8 mouse cellular contexts compared by ENCODE assay signal in the genomic region with DNA sequence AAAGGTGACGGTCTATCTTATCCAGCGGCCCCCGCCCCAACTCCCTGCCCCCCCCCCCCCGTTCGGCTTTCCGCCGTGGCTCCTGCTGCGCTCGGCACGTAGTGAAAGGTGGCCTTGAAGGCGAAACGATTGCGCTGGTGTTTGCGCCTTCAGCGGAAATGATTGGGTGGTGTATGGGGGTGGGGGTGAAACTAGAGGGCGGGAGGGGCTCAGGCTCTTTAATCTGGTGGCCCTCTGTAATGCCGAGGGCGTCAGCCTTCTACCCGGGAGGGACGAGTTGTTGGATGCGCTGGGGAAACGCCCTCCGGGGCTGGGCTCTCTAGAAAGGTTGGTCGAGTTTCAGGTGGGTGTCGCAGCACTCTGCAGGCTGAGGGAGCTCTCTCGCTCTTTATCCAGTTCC. TPM values are rescaled to one million over a fixed set of nuclear protein-coding genes. Genes with fewer than 3 reads are reported as not detected.
A peak's percentile ranks its signal among the peaks of the same experiment; 100 is the strongest.
DNase-seq lines count a peak whose midpoint lies in the region; ATAC-seq and TF ChIP-seq lines count a peak whose summit lies in the region.

No protein-coding gene starts in this region.

- H3K9me3 ChIP-seq in embryonic facial prominence, embryonic 13.5 days = no peaks in the 10 kb centered on the region
- no peaks in the 10 kb centered on the region for H3K9me3 ChIP-seq in heart, embryonic 12.5 days (replicated peaks)
- H3K9me3 ChIP-seq in kidney, embryonic 14.5 days (ENCODE audit: control insufficient read depth, low read length) = no peaks in the 10 kb centered on the region
- no peaks in the 10 kb centered on the region for H3K9me3 ChIP-seq in neural tube, embryonic 15.5 days (replicated peaks)

- DNase-seq in A20 (ENCODE audit: low read depth, low spot score) (peak; percentile 82), ZHBTc4 (ENCODE audit: low read depth, low spot score) (peak; percentile 96)
- peak; percentile 73 for DNase-seq in lung, adult 2 months
- peak; percentile 78 to 88 for DNase-seq in thymus, adult 18-20 months

- peak overlapping the region; percentile 95 for H3K9ac ChIP-seq in embryonic facial prominence, embryonic 13.5 days
- peak overlapping the region; percentile 100 for H3K9ac ChIP-seq in heart, embryonic 12.5 days
- H3K9ac ChIP-seq in kidney, embryonic 14.5 days (ENCODE audit: low read depth, low read length) = peak overlapping the region; percentile 99
- peak overlapping the region; percentile 98 for H3K9ac ChIP-seq in neural tube, embryonic 15.5 days (replicated peaks)

- peak overlapping the region; percentile 71 for H3K4me2 ChIP-seq in embryonic facial prominence, embryonic 13.5 days
- H3K4me2 ChIP-seq in heart, embryonic 12.5 days = peak overlapping the region; percentile 81
- H3K4me2 ChIP-seq in kidney, embryonic 14.5 days (replicated peaks; ENCODE audit: low read depth, low read length) = peak overlapping the region; percentile 63
- H3K4me2 ChIP-seq in neural tube, embryonic 15.5 days = peak overlapping the region; percentile 70

- H3K36me3 ChIP-seq in embryonic facial prominence, embryonic 13.5 days = no peaks in the 10 kb centered on the region
- 0 out of 2 replicates have a peak, but pooled peaks cover 3% of the 10 kb centered on the region for H3K36me3 ChIP-seq in heart, embryonic 12.5 days
- H3K36me3 ChIP-seq in kidney, embryonic 14.5 days (ENCODE audit: control insufficient read depth, insufficient read depth, low read length) = no peaks in the 10 kb centered on the region
- no peaks in the 10 kb centered on the region for H3K36me3 ChIP-seq in neural tube, embryonic 15.5 days

- peak; percentile 67; the same call in 1 of the 2 replicates for TF ChIP-seq POLR2A in lung, adult 2 months (IDR thresholded peaks at IDR 0.05; ENCODE audit: borderline replicate concordance, extremely low read depth, low read depth, low read length)

- no peak for ATAC-seq in embryonic facial prominence, embryonic 13.5 days (ENCODE audit: insufficient number of reproducible peaks, insufficient read depth, low FRiP score, low TSS enrichment, low read depth)
- peak; percentile 14 for ATAC-seq in heart, embryonic 12.5 days (ENCODE audit: insufficient number of reproducible peaks, low FRiP score)
- ATAC-seq in kidney, embryonic 14.5 days (ENCODE audit: low FRiP score, low TSS enrichment) = peak; percentile 21; the same call in 1 of the 2 replicates
- peak; percentile 1; the same call in 1 of the 2 replicates for ATAC-seq in neural tube, embryonic 15.5 days (ENCODE audit: low FRiP score)

- peaks cover 44% of the 10 kb centered on the region for H3K4me1 ChIP-seq in embryonic facial prominence, embryonic 13.5 days
- peaks cover 45% of the 10 kb centered on the region for H3K4me1 ChIP-seq in heart, embryonic 12.5 days (replicated peaks)
- H3K4me1 ChIP-seq in kidney, embryonic 14.5 days (ENCODE audit: control insufficient read depth, insufficient read depth, low read length) = peaks cover 33% of the 10 kb centered on the region
- peaks cover 19% of the 10 kb centered on the region for H3K4me1 ChIP-seq in lung, adult 2 months (ENCODE audit: control insufficient read depth, insufficient read depth, low read length)
- H3K4me1 ChIP-seq in neural tube, embryonic 15.5 days = peaks cover 42% of the 10 kb centered on the region

- peak overlapping the region; percentile 99 for H3K27ac ChIP-seq in embryonic facial prominence, embryonic 13.5 days
- peak overlapping the region; percentile 99 for H3K27ac ChIP-seq in heart, embryonic 12.5 days (ENCODE audit: poor library complexity, severe bottlenecking)
- H3K27ac ChIP-seq in kidney, embryonic 14.5 days (ENCODE audit: low read depth, low read length) = peak overlapping the region; percentile 100
- H3K27ac ChIP-seq in neural tube, embryonic 15.5 days (replicated peaks) = peak overlapping the region; percentile 99

- H3K4me3 ChIP-seq in embryonic facial prominence, embryonic 13.5 days = peak overlapping the region; percentile 88
- H3K4me3 ChIP-seq in heart, embryonic 12.5 days = peak overlapping the region; percentile 99
- H3K4me3 ChIP-seq in kidney, embryonic 14.5 days (ENCODE audit: low read length) = peak overlapping the region; percentile 81
- peak overlapping the region; percentile 96 for H3K4me3 ChIP-seq in lung, adult 2 months (replicated peaks; ENCODE audit: extremely low read depth, low read depth, low read length)
- H3K4me3 ChIP-seq in neural tube, embryonic 15.5 days (replicated peaks) = peak overlapping the region; percentile 92

- under 1% methylated on average over 26 of the region's 26 CpGs for WGBS in embryonic facial prominence, embryonic 13.5 days
- under 1% methylated on average over 26 of the region's 26 CpGs for WGBS in heart, embryonic 12.5 days
- WGBS in kidney, embryonic 14.5 days = 2% methylated on average over 26 of the region's 26 CpGs
- under 1% methylated on average over 26 of the region's 26 CpGs for WGBS in lung, adult 2 months
- under 1% methylated on average over 26 of the region's 26 CpGs for WGBS in neural tube, embryonic 15.5 days

- no peaks in the 10 kb centered on the region for H3K27me3 ChIP-seq in embryonic facial prominence, embryonic 13.5 days
- H3K27me3 ChIP-seq in heart, embryonic 12.5 days (replicated peaks) = no peaks in the 10 kb centered on the region
- H3K27me3 ChIP-seq in kidney, embryonic 14.5 days (ENCODE audit: control insufficient read depth, insufficient read depth, low read length) = no peaks in the 10 kb centered on the region
- H3K27me3 ChIP-seq in neural tube, embryonic 15.5 days (replicated peaks) = no peaks in the 10 kb centered on the region

- TF ChIP-seq CTCF in lung, adult 2 months (IDR thresholded peaks at IDR 0.05; ENCODE audit: insufficient read depth, low read length) = no peak

RNA-seq across cellular contexts. Expression of a gene that starts 3.5 kb away (rescaled TPM):
- polyA plus RNA-seq in embryonic facial prominence, embryonic 13.5 days (2015; fragmentation: Nextera tagmentation; extraction: Ambion mirVana) = 237 and 292 TPM in 2 replicates
- polyA plus RNA-seq in heart, embryonic 12.5 days (2016; fragmentation: Nextera tagmentation; extraction: Ambion mirVana) = 156 and 158 TPM in 2 replicates
- polyA plus RNA-seq in kidney, embryonic 14.5 days (2014; fragmentation: Nextera tagmentation; extraction: Ambion mirVana) = 155 and 214 TPM in 2 replicates
- 28.9 and 58.2 TPM in 2 replicates for polyA plus RNA-seq in lung, adult 2 months (2012; rRNA removed)
- 131 and 170 TPM in 2 replicates for polyA plus RNA-seq in neural tube, embryonic 15.5 days (2015; fragmentation: Nextera tagmentation; extraction: Ambion mirVana)
